Mouse (Mus musculus) kidney, adult 2 months (tissue): ENCODE measurements at regions not wholly inside any gene's neighbourhood (a gene's known extent, or its start where the extent isn't known, plus 50 kb on each side); places are given as distances from the start of the nearest gene placed in this dataset.

Source experiments
- CTCF ChIP-seq: fragments of 200-500 bp; conservative IDR thresholded peaks from 2 replicates; pipeline ENCODE4 v1.5.1; 2011; ENCODE audit warnings: low read depth, mild to moderate bottlenecking, control low read depth, low read length, moderate library complexity, mixed read lengths; ENCODE audit not compliant: insufficient read depth, insufficient read length
- POLR2A ChIP-seq: fragments of 200-500 bp; IDR thresholded peaks from one replicate; pipeline ENCODE4 v1.6.1; 2011; ENCODE audit warnings: low read depth, low read length, control low read depth

DNA sequence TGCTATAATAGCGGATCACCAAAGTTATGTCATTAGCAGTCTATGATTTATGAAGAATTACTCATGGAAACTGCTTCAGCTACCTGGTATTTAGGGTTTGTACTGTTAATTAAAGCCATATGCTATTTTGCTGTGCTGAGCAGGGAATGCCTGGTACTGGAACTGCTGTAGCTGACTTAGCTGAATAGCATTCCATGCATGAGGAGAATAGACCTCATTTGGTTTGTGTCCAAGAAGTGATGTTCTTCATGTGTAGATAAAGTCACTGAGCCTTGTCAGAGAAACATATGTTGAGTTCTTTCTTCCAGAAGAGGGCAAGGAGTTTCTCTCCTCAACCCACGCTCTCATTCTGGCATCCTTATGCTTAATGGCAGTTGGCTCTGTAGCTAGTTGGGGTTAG, 1351.8 kb downstream of the Efnb2 start:
- TF ChIP-seq CTCF (no peak), POLR2A (no peak)
